Mouse (Mus musculus) stomach, embryonic 14.5 days (tissue): ENCODE data around the gene Zfp280d. TPM values are rescaled to one million over a fixed set of nuclear protein-coding genes. Genes with fewer than 3 reads are reported as not detected.

Experiments
- ATAC-seq: fragments of 200-750 bp; cut with Nextera tagmentation; 2 replicates; pipeline ENCODE4 v1.8.0; 2017; ENCODE audit warnings: low read depth, moderate TSS enrichment; ENCODE audit not compliant: insufficient number of reproducible peaks, insufficient read depth, low FRiP score
- H3K27ac ChIP-seq: fragments of 300-500 bp; sonication (generic); 2 replicates; pipeline ENCODE4 v1.5.1; 2014; ENCODE audit warnings: mild to moderate bottlenecking, low read length, moderate library complexity, mixed read lengths
- H3K27me3 ChIP-seq: fragments of 300-500 bp; sonication (generic); 2 replicates; pipeline ENCODE4 v1.6.1; 2014; ENCODE audit warnings: low read length, control low read depth, mixed read lengths; ENCODE audit not compliant: control insufficient read depth, insufficient read depth
- H3K36me3 ChIP-seq: fragments of 300-500 bp; sonication (generic); 2 replicates; pipeline ENCODE4 v1.6.1; 2014; ENCODE audit warnings: mild to moderate bottlenecking, control low read depth, low read length, moderate library complexity, mixed read lengths; ENCODE audit not compliant: control insufficient read depth, insufficient read depth
- H3K4me1 ChIP-seq: fragments of 300-500 bp; sonication (generic); 2 replicates; pipeline ENCODE4 v1.6.1; 2014; ENCODE audit warnings: low read length, control low read depth, mixed read lengths; ENCODE audit not compliant: control insufficient read depth, insufficient read depth
- H3K4me2 ChIP-seq: fragments of 300-500 bp; sonication (generic); replicated peaks from 2 replicates; pipeline ENCODE4 v1.6.1; 2014; ENCODE audit warnings: low read depth, low read length, control low read depth
- H3K4me3 ChIP-seq: fragments of 300-500 bp; sonication (generic); 2 replicates; pipeline ENCODE4 v1.5.1; 2014; ENCODE audit warnings: low read depth, low read length, control low read depth
- H3K9ac ChIP-seq: fragments of 300-500 bp; sonication (generic); replicated peaks from 2 replicates; pipeline ENCODE4 v1.6.1; 2014; ENCODE audit warnings: low read depth, mild to moderate bottlenecking, control low read depth, low read length, moderate library complexity, mixed read lengths
- H3K9me3 ChIP-seq: fragments of 300-500 bp; sonication (generic); 2 replicates; pipeline ENCODE4 v1.6.1; 2016; ENCODE audit warnings: low read depth, low read length, control low read depth; ENCODE audit not compliant: control insufficient read depth
- WGBS: fragments of 180-500 bp; shearing (Covaris S2); extraction: QIAGEN DNeasy Blood & Tissue Kit; methylation state at CpG from one replicate; pipeline ENCODE4 v1.1.7; 2014; 5-methylcytosine and 5-hydroxymethylcytosine counted together
- polyA plus RNA-seq: library from polyadenylated mRNA; unstranded; fragments of >200 nt; fragmentation: Nextera tagmentation; extraction: Ambion mirVana; gene quantifications from 2 replicates; pipeline ENCODE4 v1.2.1, GENCODE M21; 2014

Zfp280d gene
- polyA plus RNA-seq, 1 experiment from 2014 or later, result 54.6 TPM

DNA sequence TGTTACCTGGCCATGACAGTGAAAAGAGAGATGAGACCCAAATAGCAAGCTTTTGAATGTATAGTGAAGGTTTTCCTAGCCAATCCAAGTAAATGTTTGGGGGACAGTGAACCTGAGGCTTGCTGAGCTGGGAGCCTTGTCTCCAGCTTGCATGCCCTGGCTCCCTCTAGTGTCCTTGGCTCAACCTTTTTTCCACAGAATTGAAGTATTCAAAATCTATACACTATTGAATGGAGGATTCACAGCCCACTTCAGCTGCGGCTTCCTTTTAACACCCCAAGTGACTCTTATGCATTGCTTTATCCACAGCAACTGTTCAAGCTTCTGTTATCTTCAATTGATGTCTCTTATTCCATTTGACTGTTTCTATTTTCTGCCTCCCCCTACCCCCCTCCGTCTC is 137.1 kb downstream of the Zfp280d start:
- 86% methylated on average over 2 of the region's 2 CpGs for WGBS

More for the DNA sequence above, 137.1 kb downstream of the Zfp280d start:
- ATAC-seq, result no peak
- Histone ChIP-seq H3K4me1 (no peaks in the 10 kb centered on the region), H3K4me2 (no peak overlapping the region), H3K9me3 (no peaks in the 10 kb centered on the region), H3K27ac (no peak overlapping the region), H3K27me3 (no peaks in the 10 kb centered on the region), H3K36me3 (no peaks in the 10 kb centered on the region), H3K4me3 (no peak overlapping the region), H3K9ac (no peak overlapping the region)

Other genes starting within 250 kb of the Zfp280d start
- 80.0 and 87.7 TPM in 2 replicates for gene Tcf12, start 163.0 kb upstream of the Zfp280d start, polyA plus RNA-seq
- 22.6 and 22.8 TPM in 2 replicates for gene Mns1, start 163.2 kb downstream of the Zfp280d start, polyA plus RNA-seq
- gene Tex9, start 217.4 kb downstream of the Zfp280d start, polyA plus RNA-seq, result 30.6 and 36.2 TPM in 2 replicates